Mouse (Mus musculus) spleen, postnatal 0 days (tissue): ENCODE results near the gene Dynlt1b. TPM values are rescaled to one million over a fixed set of nuclear protein-coding genes. Genes with fewer than 3 reads are reported as not detected.

ENCODE experiments used
- polyA plus RNA-seq: library from polyadenylated mRNA; unstranded; fragments of >200 nt; fragmentation: Nextera tagmentation; extraction: Ambion mirVana; gene quantifications from 2 replicates; pipeline ENCODE4 v1.2.1, GENCODE M21; 2015

The Dynlt1b gene
- polyA plus RNA-seq: 284 and 307 TPM in 2 replicates

DNA sequence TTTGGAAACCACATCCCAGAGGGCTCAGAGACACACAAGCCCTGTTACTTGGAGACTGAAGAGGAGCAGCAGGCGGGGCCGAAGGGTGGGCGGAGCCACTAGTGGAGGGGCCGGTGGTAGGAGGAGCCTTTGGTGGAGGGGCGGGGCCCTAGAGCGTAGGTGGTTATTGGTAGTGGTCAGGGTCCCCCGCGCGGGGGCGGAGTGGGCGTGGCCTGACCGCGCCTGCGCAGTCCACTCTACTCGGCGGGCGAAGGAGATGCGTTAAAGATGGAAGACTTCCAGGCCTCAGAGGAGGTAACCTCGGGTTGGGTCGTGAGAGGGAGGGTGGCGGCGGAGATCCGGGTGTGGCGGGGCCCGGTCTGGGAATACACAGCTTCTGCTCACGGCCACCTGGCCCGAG, at the start of gene Dynlt1b:
Gene Dynlt1b, plus strand, starts transcription at position 168 of the 400 bp plus-strand sequence.

Other genes starting within 250 kb of the Dynlt1b start
- gene Tmem181a, start 173.3 kb upstream of the Dynlt1b start, polyA plus RNA-seq: 5.7 and 6.9 TPM in 2 replicates
- gene Dynlt1a, start 112.6 kb upstream of the Dynlt1b start, polyA plus RNA-seq: 8.2 and 8.4 TPM in 2 replicates
- gene Dynlt1c, start 171.6 kb downstream of the Dynlt1b start, polyA plus RNA-seq: 20.1 and 24.8 TPM in 2 replicates
- 116 and 135 TPM in 2 replicates for gene Dynlt1f, start 225.8 kb downstream of the Dynlt1b start, polyA plus RNA-seq
- gene Sytl3, start 229.0 kb downstream of the Dynlt1b start, polyA plus RNA-seq: 1.4 and 3.2 TPM in 2 replicates